Mouse (Mus musculus) forebrain, embryonic 11.5 days (tissue): Measurements from ENCODE around the gene Rhbdf2. TPM values are rescaled to one million over a fixed set of nuclear protein-coding genes. Genes with fewer than 3 reads are reported as not detected.

ENCODE experiments used
- ATAC-seq: fragments of 200-750 bp; cut with Nextera tagmentation; replicated peaks from 2 replicates; pipeline ENCODE4 v1.8.0; 2017; ENCODE audit warnings: moderate TSS enrichment; ENCODE audit not compliant: low FRiP score
- DNase-seq: peaks from one replicate; pipeline ENCODE4 v3.0.0-alpha.2; 2017; ENCODE audit warnings: low spot score
- H3K27ac ChIP-seq: fragments of 300-500 bp; sonication (generic); 2 replicates; pipeline ENCODE4 v1.5.1; 2014; ENCODE audit warnings: low read depth, low read length
- H3K27me3 ChIP-seq: fragments of 300-500 bp; sonication (generic); 2 replicates; pipeline ENCODE4 v1.6.1; 2014; ENCODE audit warnings: mild to moderate bottlenecking, low read length, mixed read lengths; ENCODE audit not compliant: control insufficient read depth, insufficient read depth
- H3K36me3 ChIP-seq: fragments of 300-500 bp; sonication (generic); 2 replicates; pipeline ENCODE4 v1.6.1; 2014; ENCODE audit warnings: mild to moderate bottlenecking, low read length, moderate library complexity, mixed read lengths; ENCODE audit not compliant: control insufficient read depth, insufficient read depth
- H3K4me1 ChIP-seq: fragments of 300-500 bp; sonication (generic); replicated peaks from 2 replicates; pipeline ENCODE4 v1.6.1; 2014; ENCODE audit warnings: low read length, mixed read lengths; ENCODE audit not compliant: control insufficient read depth, insufficient read depth
- H3K4me2 ChIP-seq: fragments of 300-500 bp; sonication (generic); 2 replicates; pipeline ENCODE4 v1.6.1; 2014; ENCODE audit warnings: low read depth, mild to moderate bottlenecking, low read length, moderate library complexity, mixed read lengths; ENCODE audit not compliant: severe bottlenecking
- H3K4me3 ChIP-seq: fragments of 300-500 bp; sonication (generic); 2 replicates; pipeline ENCODE4 v1.5.1; 2014; ENCODE audit warnings: low read depth, low read length
- H3K9ac ChIP-seq: fragments of 300-500 bp; sonication (generic); 2 replicates; pipeline ENCODE4 v1.6.1; 2014; ENCODE audit warnings: low read length
- H3K9me3 ChIP-seq: fragments of 300-500 bp; sonication (generic); 2 replicates; pipeline ENCODE4 v1.6.1; 2016; ENCODE audit warnings: low read length, mixed read lengths; ENCODE audit not compliant: control insufficient read depth
- WGBS: fragments of 180-500 bp; shearing (Covaris S2); extraction: QIAGEN DNeasy Blood & Tissue Kit; methylation state at CpG from one replicate; pipeline ENCODE4 v1.1.7; 2014; 5-methylcytosine and 5-hydroxymethylcytosine counted together
- polyA plus RNA-seq: library from polyadenylated mRNA; unstranded; fragments of >200 nt; fragmentation: Nextera tagmentation; extraction: Ambion mirVana; gene quantifications from 2 replicates; pipeline ENCODE4 v1.2.1, GENCODE M21; 2014

Rhbdf2 gene
- polyA plus RNA-seq, 1 experiment from 2014 or later = 2.7 TPM

- ATAC-seq (peak; percentile 75), DNase-seq (peak; percentile 81)
- Histone ChIP-seq H3K4me2 (peak overlapping the region; percentile 43; the same call in 1 of the 2 replicates), H3K27ac (no peak overlapping the region), H3K9ac (no peak overlapping the region), H3K4me1 (peaks cover 2% of the 10 kb centered on the region; the same call in 1 of the 2 replicates), H3K27me3 (no peaks in the 10 kb centered on the region), H3K36me3 (no peaks in the 10 kb centered on the region), H3K9me3 (no peaks in the 10 kb centered on the region), H3K4me3 (no peak overlapping the region)
- 20% methylated on average over 23 of the region's 23 CpGs for WGBS
These were observed 39.8 kb downstream of the Rhbdf2 start for GRCm38 (mm10) chr11:116586801-116587631.

- Histone ChIP-seq H3K27me3 (no peaks in the 10 kb centered on the region), H3K4me2 (peak within 1 kb of the TSS; percentile 43; the same call in 1 of the 2 replicates), H3K4me1 (peaks cover 2% of the 10 kb centered on the region; the same call in 1 of the 2 replicates), H3K27ac (no peak within 1 kb of the TSS), H3K9me3 (no peaks in the 10 kb centered on the region), H3K9ac (no peak within 1 kb of the TSS), H3K36me3 (no peaks in the 10 kb centered on the region), H3K4me3 (no peak within 1 kb of the TSS)
- ATAC-seq (no peak), DNase-seq (no peak)
- WGBS = 63% methylated on average over 5 of the region's 5 CpGs
These were observed 40.5 kb downstream of the Rhbdf2 start, which contains the start of gene Aanat for GRCm38 (mm10) chr11:116586310-116586709. TSS of gene Aanat (plus strand) at chr11:116586432.

- DNase-seq (no peak), ATAC-seq (no peak)
- no peaks in the 10 kb centered on the region for H3K27me3 ChIP-seq
- 86% methylated on average over 6 of the region's 6 CpGs for WGBS
- H3K4me2 ChIP-seq = no peak overlapping the region
- H3K9ac ChIP-seq = no peak overlapping the region
- H3K4me1 ChIP-seq = peaks cover 2% of the 10 kb centered on the region; the same call in 1 of the 2 replicates
- no peaks in the 10 kb centered on the region for H3K9me3 ChIP-seq
- no peak overlapping the region for H3K27ac ChIP-seq
- H3K4me3 ChIP-seq = no peak overlapping the region
- no peaks in the 10 kb centered on the region for H3K36me3 ChIP-seq
These were observed 41.1 kb downstream of the Rhbdf2 start for GRCm38 (mm10) chr11:116585682-116586081.

GRCm38 (mm10) chr11:116581376-116581814, 45.4 kb downstream of the Rhbdf2 start, which contains the start of gene Ube2o:
TSS of gene Ube2o (minus strand) at chr11:116581447.
- H3K4me1 ChIP-seq = no peaks in the 10 kb centered on the region; the same call in 1 of the 2 replicates
- peak within 1 kb of the TSS; percentile 95 for H3K4me3 ChIP-seq
- no peaks in the 10 kb centered on the region for H3K9me3 ChIP-seq
- ATAC-seq = peak; percentile 90
- no peaks in the 10 kb centered on the region for H3K27me3 ChIP-seq
- peak within 1 kb of the TSS; percentile 91 for H3K9ac ChIP-seq
- peak within 1 kb of the TSS; percentile 63 for H3K27ac ChIP-seq
- H3K4me2 ChIP-seq = peak within 1 kb of the TSS; percentile 58
- H3K36me3 ChIP-seq = no peaks in the 10 kb centered on the region
- peak; percentile 94 for DNase-seq
- WGBS = 1% methylated on average over 49 of the region's 51 CpGs

DNA sequence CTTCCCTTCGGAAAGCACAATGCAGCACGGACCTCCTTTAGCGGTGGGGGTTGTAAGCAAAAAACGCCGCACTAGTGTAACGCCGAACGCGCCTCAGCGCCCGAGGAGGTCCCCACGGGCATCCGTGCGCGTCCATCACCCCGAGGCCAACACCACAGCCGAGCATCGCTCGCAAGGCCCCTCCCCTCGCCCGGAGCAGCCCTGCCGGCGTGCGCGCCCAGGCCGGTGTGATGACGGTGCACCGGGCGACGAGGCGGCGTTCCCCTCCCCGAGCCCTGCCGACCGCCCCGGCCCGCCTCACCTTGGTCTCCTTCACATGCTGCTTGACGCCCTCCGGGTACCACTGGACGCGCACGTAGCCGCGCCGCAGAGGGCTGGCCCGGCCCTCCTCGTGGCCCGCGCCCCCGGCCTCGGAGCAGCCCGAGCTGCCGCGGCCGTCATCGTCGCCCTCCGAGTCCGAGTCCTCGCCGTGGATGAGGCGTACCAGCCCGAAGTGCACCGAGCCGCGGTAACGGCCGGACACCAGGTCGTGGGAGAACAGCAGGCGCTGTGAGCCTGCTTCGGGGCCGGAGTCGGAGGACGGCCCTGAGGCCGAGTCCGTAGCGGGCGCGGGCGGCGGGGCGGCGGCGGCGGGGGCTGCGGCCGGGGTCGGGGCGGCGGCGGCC, 46.0 kb downstream of the Rhbdf2 start:
- Histone ChIP-seq H3K4me1 (no peaks in the 10 kb centered on the region; the same call in 1 of the 2 replicates), H3K9me3 (no peaks in the 10 kb centered on the region), H3K36me3 (no peaks in the 10 kb centered on the region), H3K27ac (peak overlapping the region; percentile 63), H3K4me2 (peak overlapping the region; percentile 58), H3K9ac (peak overlapping the region; percentile 91), H3K4me3 (peak overlapping the region; percentile 95), H3K27me3 (no peaks in the 10 kb centered on the region)
- peak; percentile 81 for ATAC-seq
- peak; percentile 81 for DNase-seq
- under 1% methylated on average over 77 of the region's 91 CpGs for WGBS

GRCm38 (mm10) chr11:116580031-116580652, 46.7 kb downstream of the Rhbdf2 start:
- DNase-seq (no peak), ATAC-seq (no peak)
- H3K27me3 ChIP-seq = no peaks in the 10 kb centered on the region
- peak overlapping the region; percentile 95 for H3K4me3 ChIP-seq
- H3K27ac ChIP-seq = no peak overlapping the region
- peaks cover 2% of the 10 kb centered on the region; the same call in 1 of the 2 replicates for H3K4me1 ChIP-seq
- WGBS = 23% methylated on average over 10 of the region's 10 CpGs
- H3K4me2 ChIP-seq = peak overlapping the region; percentile 58
- no peaks in the 10 kb centered on the region for H3K36me3 ChIP-seq
- H3K9ac ChIP-seq = peak overlapping the region; percentile 91
- H3K9me3 ChIP-seq = no peaks in the 10 kb centered on the region

DNA sequence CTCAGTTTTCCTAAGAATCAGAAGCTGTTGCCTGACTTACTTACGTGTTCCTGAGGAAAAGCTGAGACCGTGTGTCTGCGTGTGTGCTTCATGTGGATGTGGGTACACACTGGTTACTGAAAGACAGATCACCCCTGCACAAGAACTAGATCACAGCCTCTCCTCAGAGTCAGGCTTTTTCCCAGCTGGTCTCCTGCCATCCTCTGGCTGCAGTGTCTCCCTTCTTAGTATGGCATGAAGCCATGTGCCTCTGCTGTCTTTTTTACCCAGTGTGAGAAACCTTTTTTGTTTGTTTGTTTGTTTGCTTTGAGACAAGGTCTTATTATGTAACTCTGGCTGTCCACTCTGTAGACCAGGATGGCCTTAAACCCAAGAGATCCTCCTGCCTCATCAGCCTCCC, 47.5 kb downstream of the Rhbdf2 start:
- ATAC-seq = no peak
- Histone ChIP-seq H3K4me3 (no peak overlapping the region), H3K4me1 (peaks cover 5% of the 10 kb centered on the region; the same call in 1 of the 2 replicates)

DNA sequence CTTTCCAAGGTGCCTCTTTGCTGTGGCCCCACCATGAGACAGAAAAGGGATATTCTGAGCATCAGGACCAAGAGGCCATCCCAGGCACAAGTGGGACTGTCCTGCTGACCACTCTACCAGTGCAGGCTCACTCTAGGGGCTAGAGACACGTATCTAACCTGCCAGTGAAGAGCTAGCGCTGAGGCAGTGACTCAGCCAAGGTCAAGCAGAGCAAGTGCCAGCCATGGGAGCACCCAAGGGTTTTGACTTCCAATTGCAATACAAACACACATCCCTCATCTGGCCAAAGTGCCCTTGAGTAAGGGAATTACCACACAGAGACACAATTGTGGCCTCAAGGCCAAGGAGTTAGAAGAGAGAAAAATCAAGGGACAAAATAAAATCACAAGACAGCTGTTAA, 51.4 kb downstream of the Rhbdf2 start:
- H3K27ac ChIP-seq = no peak overlapping the region
- WGBS = 89% methylated on average over 2 of the region's 2 CpGs
- DNase-seq (no peak), ATAC-seq (no peak)
- no peak overlapping the region for H3K4me2 ChIP-seq
- peaks cover 8% of the 10 kb centered on the region; the same call in 1 of the 2 replicates for H3K4me1 ChIP-seq
- no peaks in the 10 kb centered on the region for H3K36me3 ChIP-seq
- H3K9ac ChIP-seq = no peak overlapping the region
- H3K9me3 ChIP-seq = no peaks in the 10 kb centered on the region
- no peak overlapping the region for H3K4me3 ChIP-seq
- no peaks in the 10 kb centered on the region for H3K27me3 ChIP-seq

More for the DNA sequence above, 47.5 kb downstream of the Rhbdf2 start:
- Histone ChIP-seq H3K4me2 (no peak overlapping the region), H3K9me3 (no peaks in the 10 kb centered on the region), H3K9ac (no peak overlapping the region), H3K27ac (no peak overlapping the region), H3K36me3 (no peaks in the 10 kb centered on the region), H3K27me3 (no peaks in the 10 kb centered on the region)
- DNase-seq = no peak
- 93% methylated on average over 3 of the region's 3 CpGs for WGBS
